Mouse (Mus musculus) megakaryocyte, embryonic 14.5 days (primary cell): Measurements from ENCODE around the gene Mycn. TPM values are rescaled to one million over a fixed set of nuclear protein-coding genes. Genes with fewer than 3 reads are reported as not detected.
A peak's percentile ranks its signal among the peaks of the same experiment; 100 is the strongest.

Experiments used
- H3K27me3 ChIP-seq: replicated peaks from 2 replicates; pipeline ENCODE3; 2012; ENCODE audit warnings: inconsistent platforms
- H3K36me3 ChIP-seq: replicated peaks from 2 replicates; pipeline ENCODE3; 2012; ENCODE audit warnings: low read length, inconsistent platforms, mixed read lengths
- H3K4me1 ChIP-seq: 2 replicates; pipeline ENCODE4 v1.6.1; 2012; ENCODE audit warnings: inconsistent platforms
- H3K4me3 ChIP-seq: replicated peaks from 2 replicates; pipeline ENCODE3; 2012; ENCODE audit warnings: moderate library complexity, mild to moderate bottlenecking, inconsistent platforms
- H3K9me3 ChIP-seq: 2 replicates; pipeline ENCODE4 v1.6.1; 2012; ENCODE audit warnings: inconsistent platforms
- FLI1 ChIP-seq: IDR thresholded peaks from 2 replicates; pipeline ENCODE4 v1.6.1; 2012; ENCODE audit warnings: low read length, inconsistent platforms, mixed read lengths
- GATA1 ChIP-seq: IDR thresholded peaks from 3 replicates; pipeline ENCODE4 v1.6.1; 2012; ENCODE audit warnings: mixed read lengths, low read length, inconsistent platforms, borderline replicate concordance
- polyA plus RNA-seq: library from polyadenylated mRNA; stranded (reverse); fragments of >175 nt; gene quantifications from 2 replicates; pipeline ENCODE4 v1.2.3, GENCODE M21; 2012; ENCODE audit warnings: low replicate concordance; ENCODE audit not compliant: insufficient read depth

The Mycn gene
- 77.9 and 202 TPM in 2 replicates for polyA plus RNA-seq

GRCm38 (mm10) chr12:12941661-12942363 lies at the start of gene Mycn:
Mycn (minus strand) TSS chr12:12941914.
- Histone ChIP-seq H3K27me3 (peaks cover 12% of the 10 kb centered on the region), H3K4me1 (peaks cover 43% of the 10 kb centered on the region), H3K9me3 (no peaks in the 10 kb centered on the region), H3K4me3 (peak within 1 kb of the TSS; percentile 91), H3K36me3 (peaks cover 36% of the 10 kb centered on the region)
- TF ChIP-seq GATA1: no peak
- no peak for TF ChIP-seq FLI1

- H3K4me1 ChIP-seq: no peaks in the 10 kb centered on the region
- H3K4me3 ChIP-seq: no peak overlapping the region
- TF ChIP-seq FLI1 (no peak), GATA1 (no peak)
- no peaks in the 10 kb centered on the region for H3K9me3 ChIP-seq
- H3K27me3 ChIP-seq: peaks cover 4% of the 10 kb centered on the region
- no peaks in the 10 kb centered on the region for H3K36me3 ChIP-seq
Observed at GRCm38 (mm10) chr12:12987376-12987775, 45.7 kb upstream of the Mycn start.

GRCm38 (mm10) chr12:12986612-12987206 lies 45.0 kb upstream of the Mycn start:
- Histone ChIP-seq H3K36me3 (no peaks in the 10 kb centered on the region), H3K27me3 (peaks cover 4% of the 10 kb centered on the region), H3K9me3 (no peaks in the 10 kb centered on the region), H3K4me1 (no peaks in the 10 kb centered on the region), H3K4me3 (no peak overlapping the region)
- no peak for TF ChIP-seq FLI1
- no peak for TF ChIP-seq GATA1

- no peaks in the 10 kb centered on the region for H3K9me3 ChIP-seq
- H3K36me3 ChIP-seq: no peaks in the 10 kb centered on the region
- H3K4me1 ChIP-seq: no peaks in the 10 kb centered on the region
- H3K27me3 ChIP-seq: peaks cover 4% of the 10 kb centered on the region
- no peak for TF ChIP-seq GATA1
- no peak for TF ChIP-seq FLI1
- H3K4me3 ChIP-seq: no peak overlapping the region
Observed at GRCm38 (mm10) chr12:12983032-12983431, 41.3 kb upstream of the Mycn start.

GRCm38 (mm10) chr12:12975397-12975796 lies 33.7 kb upstream of the Mycn start:
- TF ChIP-seq GATA1: no peak
- no peak for TF ChIP-seq FLI1
- H3K4me3 ChIP-seq: no peak overlapping the region

GRCm38 (mm10) chr12:12972756-12973435 lies 31.2 kb upstream of the Mycn start:
- Histone ChIP-seq H3K4me3 (no peak overlapping the region), H3K9me3 (no peaks in the 10 kb centered on the region), H3K4me1 (no peaks in the 10 kb centered on the region), H3K27me3 (peaks cover 19% of the 10 kb centered on the region), H3K36me3 (no peaks in the 10 kb centered on the region)
- no peak for TF ChIP-seq GATA1
- no peak for TF ChIP-seq FLI1

More at GRCm38 (mm10) chr12:12975397-12975796, 33.7 kb upstream of the Mycn start:
- H3K27me3 ChIP-seq: peaks cover 10% of the 10 kb centered on the region
- H3K36me3 ChIP-seq: no peaks in the 10 kb centered on the region
- H3K4me1 ChIP-seq: no peaks in the 10 kb centered on the region
- no peaks in the 10 kb centered on the region for H3K9me3 ChIP-seq

- peaks cover 7% of the 10 kb centered on the region; the same call in 1 of the 2 replicates for H3K4me1 ChIP-seq
- H3K27me3 ChIP-seq: peaks cover 11% of the 10 kb centered on the region
- H3K9me3 ChIP-seq: peaks cover 13% of the 10 kb centered on the region
- H3K36me3 ChIP-seq: no peaks in the 10 kb centered on the region
- no peak overlapping the region for H3K4me3 ChIP-seq
- TF ChIP-seq FLI1 (no peak), GATA1 (no peak)
Observed at GRCm38 (mm10) chr12:12967946-12968345, 26.2 kb upstream of the Mycn start.

- peaks cover 7% of the 10 kb centered on the region for H3K27me3 ChIP-seq
- H3K4me1 ChIP-seq: peaks cover 7% of the 10 kb centered on the region; the same call in 1 of the 2 replicates
- no peak overlapping the region for H3K4me3 ChIP-seq
- peaks cover 13% of the 10 kb centered on the region for H3K9me3 ChIP-seq
- TF ChIP-seq GATA1: no peak
- no peak for TF ChIP-seq FLI1
- H3K36me3 ChIP-seq: no peaks in the 10 kb centered on the region
Observed at GRCm38 (mm10) chr12:12964856-12965255, 23.1 kb upstream of the Mycn start.

- Histone ChIP-seq H3K4me1 (peaks cover 9% of the 10 kb centered on the region), H3K36me3 (no peaks in the 10 kb centered on the region), H3K27me3 (peaks cover 24% of the 10 kb centered on the region), H3K4me3 (no peak overlapping the region), H3K9me3 (no peaks in the 10 kb centered on the region)
- TF ChIP-seq GATA1 (no peak), FLI1 (no peak)
Observed at GRCm38 (mm10) chr12:12947606-12948005, 5.9 kb upstream of the Mycn start.

- Histone ChIP-seq H3K9me3 (no peaks in the 10 kb centered on the region), H3K27me3 (peaks cover 17% of the 10 kb centered on the region), H3K4me1 (peaks cover 32% of the 10 kb centered on the region), H3K36me3 (peaks cover 21% of the 10 kb centered on the region), H3K4me3 (no peak overlapping the region)
- TF ChIP-seq FLI1 (no peak), GATA1 (no peak)
Observed at GRCm38 (mm10) chr12:12943288-12943687, 1.6 kb upstream of the Mycn start.
